Mouse (Mus musculus): ENCODE data around the gene Mrap2. TPM values are rescaled to one million over a fixed set of nuclear protein-coding genes. Genes with fewer than 3 reads are reported as not detected.

The Mrap2 gene
- polyA plus RNA-seq, 1 experiment, result not detected

DNA sequence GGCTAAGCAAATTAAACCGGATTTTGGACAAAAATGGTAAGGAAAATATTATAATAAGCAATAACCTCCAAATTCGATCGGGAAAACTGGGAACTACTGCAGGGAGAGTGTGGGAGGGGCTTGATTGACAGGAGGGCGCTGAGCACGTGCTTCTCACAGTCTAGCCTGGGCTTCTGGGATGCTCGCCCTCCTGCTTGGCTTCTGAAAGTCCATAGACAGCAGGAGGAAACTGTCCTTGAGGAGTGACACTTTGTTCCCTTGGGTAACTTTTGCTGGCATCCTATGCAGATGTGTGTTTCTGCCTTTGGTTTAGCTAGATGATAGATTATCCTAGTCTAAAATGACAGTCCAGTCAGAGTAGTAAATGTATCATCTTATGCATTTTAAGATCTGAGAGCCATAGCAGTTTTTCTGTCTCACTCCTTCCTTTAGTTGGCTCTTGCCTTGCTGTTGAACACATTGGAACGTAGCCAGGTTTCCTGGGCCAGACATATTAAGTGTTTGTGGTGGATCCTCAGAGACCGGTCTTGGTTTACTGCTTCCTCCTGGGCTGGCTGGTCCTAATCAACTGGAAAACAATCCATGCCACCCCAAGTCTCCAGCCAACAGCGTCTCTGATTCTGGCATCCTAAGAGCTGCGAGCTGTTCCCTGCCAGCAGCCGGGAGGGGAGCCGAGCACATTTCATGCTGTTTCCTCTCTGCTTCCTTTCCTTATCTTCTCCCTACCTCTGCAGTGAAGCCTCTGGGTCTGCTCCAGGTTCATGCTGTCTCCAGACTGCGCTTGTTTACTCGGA, 8.1 kb upstream of the Mrap2 start:
- TF ChIP-seq CTCF (IDR thresholded peaks at IDR 0.05; ENCODE audit: control insufficient read depth, insufficient read depth, low read length), result no peak
- TF ChIP-seq POLR2A (IDR thresholded peaks at IDR 0.05; ENCODE audit: borderline replicate concordance, control insufficient read depth, low read depth, low read length), result no peak
- H3K4me1 ChIP-seq (ENCODE audit: control insufficient read depth, insufficient read depth, low read length), result no peaks in the 10 kb centered on the region
- 61% methylated on average over 14 of the region's 14 CpGs for WGBS
- no peak overlapping the region for H3K4me3 ChIP-seq (replicated peaks; ENCODE audit: control insufficient read depth, low read depth, low read length)
- no peak overlapping the region for H3K27ac ChIP-seq (ENCODE audit: control insufficient read depth, insufficient read depth, low read depth, low read length, poor library complexity)

DNA sequence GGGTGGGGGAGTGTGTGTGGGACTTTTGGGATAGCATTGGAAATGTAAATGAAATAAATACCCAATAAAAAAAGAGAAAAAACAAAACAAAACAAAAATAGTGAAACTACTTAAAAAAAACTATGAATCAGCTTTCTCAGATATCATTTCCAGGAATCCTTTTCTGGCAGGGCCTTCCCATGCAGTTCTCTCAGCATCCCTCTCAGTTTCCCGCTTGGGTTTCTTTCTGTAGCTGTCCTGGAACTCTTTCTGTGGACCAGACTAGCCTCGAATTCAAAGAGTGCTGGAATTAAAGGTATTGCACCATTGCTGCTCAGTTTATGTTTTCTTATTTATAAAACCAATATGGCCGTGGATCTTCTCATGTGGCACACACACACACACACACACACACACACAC, 1.0 kb upstream of the Mrap2 start:
- no peak overlapping the region for H3K4me3 ChIP-seq (replicated peaks; ENCODE audit: control insufficient read depth, low read depth, low read length)
- no peaks in the 10 kb centered on the region for H3K4me1 ChIP-seq (ENCODE audit: control insufficient read depth, insufficient read depth, low read length)
- no peak overlapping the region for H3K27ac ChIP-seq (ENCODE audit: control insufficient read depth, insufficient read depth, low read depth, low read length, poor library complexity)
- TF ChIP-seq CTCF (IDR thresholded peaks at IDR 0.05; ENCODE audit: control insufficient read depth, insufficient read depth, low read length) (no peak), POLR2A (IDR thresholded peaks at IDR 0.05; ENCODE audit: borderline replicate concordance, control insufficient read depth, low read depth, low read length) (no peak)
- WGBS, result 85% methylated on average over 3 of the region's 3 CpGs

DNA sequence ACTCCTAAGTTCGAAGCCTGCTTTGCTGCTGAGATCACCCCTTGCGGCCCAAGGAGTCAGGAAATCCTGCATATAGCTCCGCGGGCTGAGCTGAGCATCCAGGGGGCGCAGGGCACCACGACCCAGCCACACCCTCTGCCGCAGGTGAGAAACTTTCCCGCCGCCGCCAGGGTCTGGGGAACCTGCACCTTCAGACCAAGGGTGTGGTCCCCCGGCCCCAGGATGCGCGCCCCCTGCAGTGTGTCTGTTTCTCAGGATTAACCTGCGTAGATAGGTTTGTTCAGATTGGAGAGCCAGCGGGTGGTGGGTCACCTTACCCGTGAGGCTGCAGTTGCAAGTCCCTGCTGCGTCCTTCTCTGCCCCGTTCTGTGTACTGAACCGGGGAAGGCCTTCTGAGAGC, 426 bp downstream of the Mrap2 start:
- TF ChIP-seq POLR2A (IDR thresholded peaks at IDR 0.05; ENCODE audit: borderline replicate concordance, control insufficient read depth, low read depth, low read length) (no peak), CTCF (IDR thresholded peaks at IDR 0.05; ENCODE audit: control insufficient read depth, insufficient read depth, low read length) (no peak)

DNA sequence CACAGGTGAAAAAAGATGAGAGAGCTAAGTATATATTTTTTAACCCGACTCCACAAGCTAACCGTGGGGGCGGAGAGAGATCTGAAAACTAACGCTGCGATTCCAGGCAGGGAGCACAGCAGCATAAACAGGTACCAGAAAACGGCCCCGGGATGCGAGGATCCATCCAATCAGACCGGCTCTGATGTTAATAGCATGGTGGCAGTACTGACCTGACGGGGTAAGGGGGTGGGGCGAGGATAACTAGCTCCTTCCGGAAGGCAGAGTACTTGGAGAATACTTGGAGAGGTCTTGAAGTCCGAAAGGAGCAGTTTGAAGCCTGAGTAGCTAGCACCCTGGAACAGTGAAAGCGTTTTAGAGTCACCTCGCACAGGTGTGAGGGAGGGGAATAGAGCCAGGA, 1.1 kb downstream of the Mrap2 start:
- 7% methylated on average over 15 of the region's 15 CpGs for WGBS
- no peaks in the 10 kb centered on the region for H3K4me1 ChIP-seq (ENCODE audit: control insufficient read depth, insufficient read depth, low read length)
- no peak for TF ChIP-seq POLR2A (IDR thresholded peaks at IDR 0.05; ENCODE audit: borderline replicate concordance, control insufficient read depth, low read depth, low read length)
- no peak for TF ChIP-seq CTCF (IDR thresholded peaks at IDR 0.05; ENCODE audit: control insufficient read depth, insufficient read depth, low read length)
- no peak overlapping the region for H3K4me3 ChIP-seq (replicated peaks; ENCODE audit: control insufficient read depth, low read depth, low read length)
- H3K27ac ChIP-seq (ENCODE audit: control insufficient read depth, insufficient read depth, low read depth, low read length, poor library complexity), result no peak overlapping the region

More for the DNA sequence above, 426 bp downstream of the Mrap2 start:
- WGBS, result 3% methylated on average over 19 of the region's 19 CpGs
- Histone ChIP-seq H3K27ac (ENCODE audit: control insufficient read depth, insufficient read depth, low read depth, low read length, poor library complexity) (no peak overlapping the region), H3K4me3 (replicated peaks; ENCODE audit: control insufficient read depth, low read depth, low read length) (no peak overlapping the region), H3K4me1 (ENCODE audit: control insufficient read depth, insufficient read depth, low read length) (no peaks in the 10 kb centered on the region)

DNA sequence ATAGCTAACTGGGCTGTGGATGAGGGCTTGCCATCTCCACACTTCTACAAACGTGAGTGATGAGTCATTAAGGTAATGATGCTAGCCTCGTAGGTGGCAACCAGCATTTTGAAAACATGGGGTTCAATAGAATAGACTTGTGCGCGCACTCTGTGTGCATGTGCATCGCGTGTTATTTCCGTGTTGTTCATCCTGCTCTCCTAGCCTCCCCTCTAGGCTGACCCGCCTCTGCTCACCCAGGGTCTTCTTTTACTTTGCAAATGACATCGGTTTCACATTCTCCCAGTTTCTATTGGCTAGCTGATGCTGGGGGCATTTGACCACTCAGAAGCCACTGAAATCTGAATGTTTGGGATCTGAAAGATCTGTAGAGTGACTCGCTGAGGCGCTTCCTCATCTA, 1.6 kb downstream of the Mrap2 start:
- Histone ChIP-seq H3K4me3 (replicated peaks; ENCODE audit: control insufficient read depth, low read depth, low read length) (no peak overlapping the region), H3K27ac (ENCODE audit: control insufficient read depth, insufficient read depth, low read depth, low read length, poor library complexity) (no peak overlapping the region), H3K4me1 (ENCODE audit: control insufficient read depth, insufficient read depth, low read length) (no peaks in the 10 kb centered on the region)
- no peak for TF ChIP-seq CTCF (IDR thresholded peaks at IDR 0.05; ENCODE audit: control insufficient read depth, insufficient read depth, low read length)
- no peak for TF ChIP-seq POLR2A (IDR thresholded peaks at IDR 0.05; ENCODE audit: borderline replicate concordance, control insufficient read depth, low read depth, low read length)
- WGBS, result 30% methylated on average over 11 of the region's 11 CpGs

DNA sequence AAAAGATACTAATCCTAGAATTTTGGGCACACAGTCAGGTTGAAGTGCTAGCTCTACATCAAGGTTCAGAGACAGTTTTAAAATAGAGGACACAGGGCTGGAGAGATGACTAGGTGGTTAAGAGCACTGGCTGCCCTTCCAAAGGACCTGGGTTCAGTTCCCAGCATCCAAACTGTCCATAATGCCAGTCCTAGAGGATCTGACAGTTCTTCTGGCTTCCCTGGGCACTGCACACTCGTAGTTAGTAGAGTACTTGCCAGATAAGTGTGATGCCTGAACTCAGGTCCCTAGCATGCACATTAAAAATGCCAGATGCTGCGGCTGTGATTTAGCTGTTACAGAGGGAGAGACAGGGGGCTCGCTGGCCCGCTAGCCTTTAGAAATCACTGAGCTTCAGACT, 2.3 kb downstream of the Mrap2 start:
- Histone ChIP-seq H3K4me3 (replicated peaks; ENCODE audit: control insufficient read depth, low read depth, low read length) (no peak overlapping the region), H3K27ac (ENCODE audit: control insufficient read depth, insufficient read depth, low read depth, low read length, poor library complexity) (no peak overlapping the region), H3K4me1 (ENCODE audit: control insufficient read depth, insufficient read depth, low read length) (no peaks in the 10 kb centered on the region)
- WGBS, result 84% methylated on average over 4 of the region's 4 CpGs
- TF ChIP-seq POLR2A (IDR thresholded peaks at IDR 0.05; ENCODE audit: borderline replicate concordance, control insufficient read depth, low read depth, low read length) (no peak), CTCF (IDR thresholded peaks at IDR 0.05; ENCODE audit: control insufficient read depth, insufficient read depth, low read length) (no peak)

DNA sequence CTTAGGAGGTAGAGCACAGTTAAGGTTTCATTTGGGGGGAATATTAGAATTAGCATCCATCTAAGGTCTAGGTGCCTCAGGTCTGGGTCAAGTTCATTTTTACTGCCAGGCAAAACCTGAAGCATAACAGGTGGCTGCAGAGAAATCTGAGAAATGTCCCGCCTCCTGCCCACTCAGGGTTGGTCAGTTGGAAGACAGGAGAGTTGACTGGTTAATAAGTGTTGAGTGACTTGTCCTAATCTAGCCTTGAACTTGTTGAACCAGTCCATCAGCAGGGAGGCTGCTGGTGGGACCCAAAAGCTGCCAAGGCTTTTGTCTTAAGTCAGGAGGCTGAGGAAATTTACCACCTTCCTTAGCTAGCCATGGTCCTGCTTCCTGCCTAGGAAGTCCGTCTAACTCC, 3.8 kb downstream of the Mrap2 start:
- Histone ChIP-seq H3K27ac (ENCODE audit: control insufficient read depth, insufficient read depth, low read depth, low read length, poor library complexity) (no peak overlapping the region), H3K4me1 (ENCODE audit: control insufficient read depth, insufficient read depth, low read length) (no peaks in the 10 kb centered on the region), H3K4me3 (replicated peaks; ENCODE audit: control insufficient read depth, low read depth, low read length) (no peak overlapping the region)
- 52% methylated on average over 2 of the region's 2 CpGs for WGBS
- no peak for TF ChIP-seq POLR2A (IDR thresholded peaks at IDR 0.05; ENCODE audit: borderline replicate concordance, control insufficient read depth, low read depth, low read length)
- TF ChIP-seq CTCF (IDR thresholded peaks at IDR 0.05; ENCODE audit: control insufficient read depth, insufficient read depth, low read length), result no peak

DNA sequence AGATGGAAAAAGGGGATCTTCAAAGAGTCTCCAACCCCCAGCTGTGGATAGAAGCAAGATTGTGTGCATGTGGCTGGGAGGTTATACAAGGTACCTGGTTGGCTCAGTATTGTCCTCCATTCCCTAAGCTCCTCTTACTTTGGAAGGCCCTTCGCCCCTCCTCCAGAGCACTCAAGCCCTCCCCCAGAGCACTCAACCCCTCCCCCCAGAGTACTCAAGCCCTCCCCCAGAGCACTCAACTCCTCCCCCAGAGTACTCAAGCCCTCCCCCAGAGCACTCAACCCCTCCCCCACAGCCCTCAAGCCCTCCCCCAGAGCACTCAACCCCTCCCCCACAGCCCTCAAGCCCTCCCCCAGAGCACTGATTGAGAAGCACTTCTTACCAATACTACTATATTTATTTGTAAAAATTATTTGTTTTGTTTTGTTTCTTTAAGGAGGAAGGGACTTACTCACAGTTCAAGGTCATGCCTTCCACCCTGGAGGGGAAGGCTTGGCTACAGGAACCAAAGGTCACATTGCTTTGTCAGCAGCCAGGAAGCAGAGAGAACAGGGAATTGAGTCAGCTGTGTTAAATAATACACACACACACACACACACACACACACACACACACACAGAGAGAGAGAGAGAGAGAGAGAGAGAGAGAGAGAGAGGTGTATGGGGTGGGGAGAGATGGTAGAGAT, 8.7 kb downstream of the Mrap2 start:
- no peak overlapping the region for H3K4me3 ChIP-seq (replicated peaks; ENCODE audit: control insufficient read depth, low read depth, low read length)
- 86% methylated on average over 1 of the region's 1 CpGs for WGBS
- TF ChIP-seq POLR2A (IDR thresholded peaks at IDR 0.05; ENCODE audit: borderline replicate concordance, control insufficient read depth, low read depth, low read length), result no peak
- no peak for TF ChIP-seq CTCF (IDR thresholded peaks at IDR 0.05; ENCODE audit: control insufficient read depth, insufficient read depth, low read length)
- no peaks in the 10 kb centered on the region for H3K4me1 ChIP-seq (ENCODE audit: control insufficient read depth, insufficient read depth, low read length)
- H3K27ac ChIP-seq (ENCODE audit: control insufficient read depth, insufficient read depth, low read depth, low read length, poor library complexity), result no peak overlapping the region
